Mouse (Mus musculus): ENCODE measurements around the gene Larp4. TPM values are rescaled to one million over a fixed set of nuclear protein-coding genes. Genes with fewer than 3 reads are reported as not detected.

Gene Larp4
- total RNA-seq, 1 experiment = 283 TPM

- TF ChIP-seq HCFC1 (IDR thresholded peaks at IDR 0.05; ENCODE audit: borderline replicate concordance, insufficient read depth, low read length) (no peak), MAFK (IDR thresholded peaks at IDR 0.05; ENCODE audit: insufficient read depth, low read depth, low read length) (no peak), CHD2 (IDR thresholded peaks at IDR 0.05; ENCODE audit: low read depth, low read length) (no peak), ZNF384 (IDR thresholded peaks at IDR 0.05; ENCODE audit: low read depth, low read length) (no peak), ZC3H11A (IDR thresholded peaks at IDR 0.05; ENCODE audit: borderline replicate concordance, low read depth, low read length) (no peak)
- in situ Hi-C loops (cut with MboI; ENCODE audit: low sequenced_read_pairs in 2 of 2, unreplicated experiment in 2 of 2) = no loop called here
These were observed 2.9 kb upstream of the Larp4 start, which contains the start of gene Fam186a for GRCm38 (mm10) chr15:99966961-99967360. TSS of gene Fam186a (minus strand) at chr15:99967061.

GRCm38 (mm10) chr15:99970606-99971005 lies 741 bp downstream of the Larp4 start:
- TF ChIP-seq CHD2 (IDR thresholded peaks at IDR 0.05; ENCODE audit: low read depth, low read length) = no peak
- TF ChIP-seq ZC3H11A (IDR thresholded peaks at IDR 0.05; ENCODE audit: borderline replicate concordance, low read depth, low read length) = no peak

More at GRCm38 (mm10) chr15:99966961-99967360, 2.9 kb upstream of the Larp4 start, which contains the start of gene Fam186a:
- no peak for DNase-seq (ENCODE audit: low read depth, low spot score)
- Histone ChIP-seq H3K9ac (ENCODE audit: insufficient read depth, low read depth, low read length, poor library complexity, severe bottlenecking) (no peak within 1 kb of the TSS), H3K9me3 (ENCODE audit: control insufficient read depth, insufficient read depth, low read depth, low read length) (no peaks in the 10 kb centered on the region), H3K36me3 (ENCODE audit: control insufficient read depth, insufficient read depth, low read length, poor library complexity, severe bottlenecking) (no peaks in the 10 kb centered on the region), H3K4me3 (ENCODE audit: insufficient read depth in 1 of 2, low read depth in 1 of 2, low read length in 2 of 2, poor library complexity in 1 of 2, severe bottlenecking in 1 of 2) (no peak within 1 kb of the TSS), H3K27ac (ENCODE audit: insufficient read depth, low read depth, low read length, poor library complexity, severe bottlenecking) (no peak within 1 kb of the TSS), H3K4me1 (ENCODE audit: control insufficient read depth in 2 of 2, insufficient read depth in 2 of 2, low read length in 2 of 2, poor library complexity in 1 of 2) (no peaks in the 10 kb centered on the region)

GRCm38 (mm10) chr15:99972361-99972988 lies 2.6 kb downstream of the Larp4 start:
- in situ Hi-C loops (cut with MboI; ENCODE audit: low sequenced_read_pairs in 2 of 2, unreplicated experiment in 2 of 2) = no loop called here
- peak; percentile 86 for DNase-seq (ENCODE audit: low read depth, low spot score)
- peak; percentile 51; the same call in 1 of the 2 replicates for TF ChIP-seq CHD2 (IDR thresholded peaks at IDR 0.05; ENCODE audit: low read depth, low read length)
- TF ChIP-seq ZC3H11A (IDR thresholded peaks at IDR 0.05; ENCODE audit: borderline replicate concordance, low read depth, low read length) = 0 out of 2 replicates have a peak, but pooled peaks have one; percentile 6
- peak; percentile 64; the same call in 1 of the 2 replicates for TF ChIP-seq MAFK (IDR thresholded peaks at IDR 0.05; ENCODE audit: insufficient read depth, low read depth, low read length)
- TF ChIP-seq HCFC1 (IDR thresholded peaks at IDR 0.05; ENCODE audit: borderline replicate concordance, insufficient read depth, low read length) = peak; percentile 80; the same call in 1 of the 2 replicates
- peak; percentile 100 for TF ChIP-seq ZNF384 (IDR thresholded peaks at IDR 0.05; ENCODE audit: low read depth, low read length)
- no peaks in the 10 kb centered on the region for H3K9me3 ChIP-seq (ENCODE audit: control insufficient read depth, insufficient read depth, low read depth, low read length)
- H3K4me3 ChIP-seq (ENCODE audit: insufficient read depth in 1 of 2, low read depth in 1 of 2, low read length in 2 of 2, poor library complexity in 1 of 2, severe bottlenecking in 1 of 2) = peak overlapping the region; percentile 77 to 98
- H3K4me1 ChIP-seq (ENCODE audit: control insufficient read depth in 2 of 2, insufficient read depth in 2 of 2, low read length in 2 of 2, poor library complexity in 1 of 2) = peaks cover 2 to 9% of the 10 kb centered on the region in 2 experiments; a peak in 3 of 4 replicates
- H3K9ac ChIP-seq (ENCODE audit: insufficient read depth, low read depth, low read length, poor library complexity, severe bottlenecking) = peak overlapping the region; percentile 99
- peak overlapping the region; percentile 97 for H3K27ac ChIP-seq (ENCODE audit: insufficient read depth, low read depth, low read length, poor library complexity, severe bottlenecking)
- H3K36me3 ChIP-seq (ENCODE audit: control insufficient read depth, insufficient read depth, low read length, poor library complexity, severe bottlenecking) = no peaks in the 10 kb centered on the region

More at GRCm38 (mm10) chr15:99970606-99971005, 741 bp downstream of the Larp4 start:
- Histone ChIP-seq H3K27ac (ENCODE audit: insufficient read depth, low read depth, low read length, poor library complexity, severe bottlenecking) (no peak overlapping the region), H3K4me3 (ENCODE audit: insufficient read depth in 1 of 2, low read depth in 1 of 2, low read length in 2 of 2, poor library complexity in 1 of 2, severe bottlenecking in 1 of 2) (no peak overlapping the region), H3K9me3 (ENCODE audit: control insufficient read depth, insufficient read depth, low read depth, low read length) (no peaks in the 10 kb centered on the region), H3K4me1 (ENCODE audit: control insufficient read depth in 2 of 2, insufficient read depth in 2 of 2, low read length in 2 of 2, poor library complexity in 1 of 2) (peaks cover 2 to 6% of the 10 kb centered on the region in 2 experiments; a peak in 3 of 4 replicates), H3K36me3 (ENCODE audit: control insufficient read depth, insufficient read depth, low read length, poor library complexity, severe bottlenecking) (no peaks in the 10 kb centered on the region), H3K9ac (ENCODE audit: insufficient read depth, low read depth, low read length, poor library complexity, severe bottlenecking) (no peak overlapping the region)
- in situ Hi-C loops (cut with MboI; ENCODE audit: low sequenced_read_pairs in 2 of 2, unreplicated experiment in 2 of 2) = no loop called here
- DNase-seq (ENCODE audit: low read depth, low spot score) = no peak

- H3K4me3 ChIP-seq (ENCODE audit: insufficient read depth in 1 of 2, low read depth in 1 of 2, low read length in 2 of 2, poor library complexity in 1 of 2, severe bottlenecking in 1 of 2) = peak overlapping the region; percentile 77 to 98
- H3K4me1 ChIP-seq (ENCODE audit: control insufficient read depth in 2 of 2, insufficient read depth in 2 of 2, low read length in 2 of 2, poor library complexity in 1 of 2) = peaks cover 2 to 9% of the 10 kb centered on the region in 2 experiments; a peak in 3 of 4 replicates
- TF ChIP-seq ZNF384 (IDR thresholded peaks at IDR 0.05; ENCODE audit: low read depth, low read length) = peak; percentile 89
- no peak for TF ChIP-seq MAFK (IDR thresholded peaks at IDR 0.05; ENCODE audit: insufficient read depth, low read depth, low read length)
- peak overlapping the region; percentile 97 for H3K27ac ChIP-seq (ENCODE audit: insufficient read depth, low read depth, low read length, poor library complexity, severe bottlenecking)
- peak; percentile 79 for DNase-seq (ENCODE audit: low read depth, low spot score)
- in situ Hi-C loops (cut with MboI; ENCODE audit: low sequenced_read_pairs in 2 of 2, unreplicated experiment in 2 of 2) = no loop called here
- no peaks in the 10 kb centered on the region for H3K9me3 ChIP-seq (ENCODE audit: control insufficient read depth, insufficient read depth, low read depth, low read length)
- H3K36me3 ChIP-seq (ENCODE audit: control insufficient read depth, insufficient read depth, low read length, poor library complexity, severe bottlenecking) = no peaks in the 10 kb centered on the region
- peak overlapping the region; percentile 99 for H3K9ac ChIP-seq (ENCODE audit: insufficient read depth, low read depth, low read length, poor library complexity, severe bottlenecking)
These were observed 3.4 kb downstream of the Larp4 start for GRCm38 (mm10) chr15:99972989-99973911.

All from ES-E14 (cell line).